Mouse (Mus musculus): ENCODE measurements around the gene Tmem252.

Gene Tmem252

GRCm38 (mm10) chr19:24673762-24674161 lies at the start of gene Tmem252:
TSS of gene Tmem252 (plus strand) at chr19:24674008.
- no peak for DNase-seq

GRCm38 (mm10) chr19:24628049-24628448 lies 45.8 kb upstream of the Tmem252 start:
- DNase-seq, result no peak

- no peak for DNase-seq
These were observed 40.8 kb upstream of the Tmem252 start for GRCm38 (mm10) chr19:24633008-24633407.

- peak; percentile 84 for DNase-seq
These were observed 39.2 kb upstream of the Tmem252 start for GRCm38 (mm10) chr19:24634602-24635001.

GRCm38 (mm10) chr19:24636616-24637015 lies 37.2 kb upstream of the Tmem252 start:
- DNase-seq, result no peak

- DNase-seq, result no peak
These were observed 35.8 kb upstream of the Tmem252 start for GRCm38 (mm10) chr19:24637988-24638387.

- DNase-seq, result no peak
These were observed 32.8 kb upstream of the Tmem252 start for GRCm38 (mm10) chr19:24640982-24641381.

- no peak for DNase-seq
These were observed 28.8 kb upstream of the Tmem252 start for GRCm38 (mm10) chr19:24644971-24645370.

- DNase-seq, result no peak
These were observed 27.5 kb upstream of the Tmem252 start for GRCm38 (mm10) chr19:24646162-24646829.

- no peak for DNase-seq
These were observed 25.8 kb upstream of the Tmem252 start for GRCm38 (mm10) chr19:24648016-24648415.

- no peak for DNase-seq
These were observed 23.4 kb upstream of the Tmem252 start for GRCm38 (mm10) chr19:24650428-24650827.

GRCm38 (mm10) chr19:24651595-24651994 lies 22.2 kb upstream of the Tmem252 start:
- DNase-seq, result no peak

- DNase-seq, result no peak
These were observed 21.3 kb upstream of the Tmem252 start for GRCm38 (mm10) chr19:24652342-24653019.

- DNase-seq, result no peak
These were observed 20.5 kb upstream of the Tmem252 start for GRCm38 (mm10) chr19:24653230-24653799.

- no peak for DNase-seq
These were observed 16.8 kb upstream of the Tmem252 start for GRCm38 (mm10) chr19:24656981-24657380.

GRCm38 (mm10) chr19:24662346-24662745 lies 11.5 kb upstream of the Tmem252 start:
- no peak for DNase-seq

GRCm38 (mm10) chr19:24665771-24666170 lies 8.0 kb upstream of the Tmem252 start:
- DNase-seq, result no peak

- no peak for DNase-seq
These were observed 6.3 kb upstream of the Tmem252 start for GRCm38 (mm10) chr19:24667527-24667926.

- peak; percentile 23 for DNase-seq
These were observed 2.2 kb upstream of the Tmem252 start for GRCm38 (mm10) chr19:24671571-24671970.

- DNase-seq, result peak; percentile 39
These were observed 1.3 kb upstream of the Tmem252 start for GRCm38 (mm10) chr19:24672366-24672960.

- DNase-seq, result peak; percentile 58
These were observed 477 bp upstream of the Tmem252 start for GRCm38 (mm10) chr19:24673331-24673730.

GRCm38 (mm10) chr19:24676429-24676828 lies 2.6 kb downstream of the Tmem252 start:
- DNase-seq, result no peak

- DNase-seq, result no peak
These were observed 3.6 kb downstream of the Tmem252 start for GRCm38 (mm10) chr19:24677242-24677984.
